Mouse (Mus musculus): ENCODE measurements at regions not wholly inside any gene's neighbourhood (a gene's known extent, or its start where the extent isn't known, plus 50 kb on each side); places are given as distances from the start of the nearest gene placed in this dataset.

GRCm38 (mm10) chr17:47245635-47246034 lies 123.1 kb upstream of the Mrps10 start:
- no peak for TF ChIP-seq GATA1 (IDR thresholded peaks at IDR 0.05; ENCODE audit: low read length)
- TF ChIP-seq TAL1 (IDR thresholded peaks at IDR 0.05; ENCODE audit: low read length), result no peak
